Mouse (Mus musculus): Measurements from ENCODE around the gene Zfp944. TPM values are rescaled to one million over a fixed set of nuclear protein-coding genes. Genes with fewer than 3 reads are reported as not detected.

Gene Zfp944
- polyA plus RNA-seq, 1 experiment from 2014 or later: 17.3 TPM

Other genes with a start within 250 kb of the Zfp944 start
- 2.1 and 2.4 TPM in 2 replicates for gene Zfp947, start 195.2 kb downstream of the Zfp944 start, polyA plus RNA-seq (2014; fragmentation: Nextera tagmentation; extraction: Ambion mirVana)
- 3.7 and 3.8 TPM in 2 replicates for gene Zfp994, start 135.8 kb downstream of the Zfp944 start, polyA plus RNA-seq (2014; fragmentation: Nextera tagmentation; extraction: Ambion mirVana)
- 12.9 and 13.1 TPM in 2 replicates for gene CT030661.1, start 46.6 kb downstream of the Zfp944 start, polyA plus RNA-seq (2014; fragmentation: Nextera tagmentation; extraction: Ambion mirVana)
- 12.5 and 13.9 TPM in 2 replicates for gene Zfp758, start 53 bp upstream of the Zfp944 start, polyA plus RNA-seq (2014; fragmentation: Nextera tagmentation; extraction: Ambion mirVana)
- gene Zfp946, start 62.8 kb upstream of the Zfp944 start, polyA plus RNA-seq (2014; fragmentation: Nextera tagmentation; extraction: Ambion mirVana): 33.0 and 35.6 TPM in 2 replicates
- gene Vmn2r111, start 212.1 kb upstream of the Zfp944 start, polyA plus RNA-seq (2014; fragmentation: Nextera tagmentation; extraction: Ambion mirVana): not detected in 2 replicates
- not detected in 2 replicates for gene Vmn2r112, start 239.6 kb upstream of the Zfp944 start, polyA plus RNA-seq (2014; fragmentation: Nextera tagmentation; extraction: Ambion mirVana)